Mouse (Mus musculus) embryonic fibroblast, embryonic 13.5 days (primary cell): ENCODE data around the gene Gckr. TPM values are rescaled to one million over a fixed set of nuclear protein-coding genes. Genes with fewer than 3 reads are reported as not detected.

Experiments used
- H3K27ac ChIP-seq: 2 replicates; pipeline ENCODE4 v1.5.1; 2012; ENCODE audit warnings: low read length, control low read depth, inconsistent platforms; ENCODE audit not compliant: insufficient read depth
- H3K4me1 ChIP-seq: 2 replicates; pipeline ENCODE4 v1.6.1; 2011; ENCODE audit warnings: low read length; ENCODE audit not compliant: control insufficient read depth, insufficient read depth
- H3K4me3 ChIP-seq: 2 replicates; pipeline ENCODE4 v1.5.1; 2011; ENCODE audit warnings: mild to moderate bottlenecking, control low read depth, low read length; ENCODE audit not compliant: insufficient read depth
- CTCF ChIP-seq: IDR thresholded peaks from 2 replicates; pipeline ENCODE4 v1.5.1; 2011; ENCODE audit warnings: mild to moderate bottlenecking, control low read depth, low read length, moderate library complexity, borderline replicate concordance; ENCODE audit not compliant: insufficient read depth
- POLR2A ChIP-seq: IDR thresholded peaks from 2 replicates; pipeline ENCODE4 v1.6.1; 2011; ENCODE audit warnings: low read depth, mild to moderate bottlenecking, control low read depth, low read length, moderate library complexity
- polyA plus RNA-seq: library from polyadenylated mRNA; stranded (reverse); fragments of >200 nt; gene quantifications from 2 replicates; pipeline ENCODE4 v1.2.4, GENCODE M21; 2011; ENCODE audit warnings: low read depth; ENCODE audit not compliant: missing spikeins, insufficient read length

Gene Gckr
- polyA plus RNA-seq, 1 experiment = not detected

DNA sequence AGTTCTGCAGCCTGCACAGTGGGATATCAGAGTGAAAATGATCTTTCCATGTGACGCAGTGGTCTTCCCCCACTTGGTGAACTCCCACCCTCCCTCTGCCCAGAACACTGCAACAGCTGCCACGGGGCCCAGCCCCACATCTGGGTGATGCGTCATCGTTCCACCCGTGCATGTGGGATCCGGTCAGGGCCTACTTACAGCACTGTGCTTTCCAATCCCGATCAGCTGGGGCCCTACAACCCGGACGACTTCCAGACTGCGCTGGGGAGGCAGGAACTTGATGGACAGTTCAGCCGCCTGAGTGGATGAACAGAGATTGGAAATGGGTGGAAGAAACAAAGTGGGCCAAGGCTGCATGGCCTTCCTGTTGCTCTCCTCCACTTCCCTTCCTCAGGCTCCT lies 39.6 kb upstream of the Gckr start:
- Histone ChIP-seq H3K4me1 (no peaks in the 10 kb centered on the region), H3K4me3 (no peak overlapping the region), H3K27ac (no peak overlapping the region)
- TF ChIP-seq POLR2A (no peak), CTCF (no peak)

DNA sequence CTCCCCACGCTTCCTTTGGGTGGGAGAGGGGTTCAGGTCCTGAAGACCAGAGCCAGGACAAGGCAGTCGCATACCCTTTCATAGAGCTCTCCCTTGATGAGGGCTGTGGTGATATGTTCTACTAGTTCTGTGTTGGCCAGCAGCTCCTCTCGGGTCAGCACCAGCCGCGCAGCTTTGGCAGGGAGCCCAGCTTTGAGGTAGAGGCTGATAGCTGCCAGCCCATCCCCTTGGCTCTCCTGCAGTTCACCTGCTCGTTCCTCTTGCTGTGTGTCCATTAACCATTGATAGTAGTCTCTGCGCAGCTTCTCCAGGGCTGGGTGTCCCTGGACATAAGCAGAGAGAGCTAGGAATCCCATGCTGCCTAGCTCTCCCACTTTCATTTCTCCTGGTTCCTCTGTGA lies 31.1 kb upstream of the Gckr start:
- no peaks in the 10 kb centered on the region for H3K4me1 ChIP-seq

DNA sequence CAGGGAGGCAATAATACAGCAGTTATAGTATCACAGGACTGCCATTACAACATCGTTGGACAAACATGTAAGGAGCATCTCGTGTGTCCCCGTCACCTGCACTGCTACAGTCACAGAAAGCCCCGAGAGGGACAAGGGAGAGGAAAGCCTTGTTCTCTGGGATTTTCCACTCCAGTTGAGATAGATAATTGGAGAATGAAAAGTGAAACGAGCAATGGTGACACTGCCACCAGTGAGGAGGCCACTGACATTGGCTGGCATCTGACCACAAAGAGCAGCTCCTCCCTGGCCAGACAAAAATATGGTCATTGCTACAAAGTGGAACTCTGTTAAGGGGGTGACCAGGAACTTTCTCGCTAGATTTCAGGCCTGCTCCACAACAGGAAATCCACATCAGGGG lies 29.6 kb upstream of the Gckr start:
- no peaks in the 10 kb centered on the region for H3K4me1 ChIP-seq
- H3K4me3 ChIP-seq = no peak overlapping the region
- TF ChIP-seq CTCF (no peak), POLR2A (no peak)
- H3K27ac ChIP-seq = no peak overlapping the region

More for the DNA sequence above, 31.1 kb upstream of the Gckr start:
- TF ChIP-seq POLR2A (no peak), CTCF (no peak)
- H3K4me3 ChIP-seq = no peak overlapping the region
- no peak overlapping the region for H3K27ac ChIP-seq

DNA sequence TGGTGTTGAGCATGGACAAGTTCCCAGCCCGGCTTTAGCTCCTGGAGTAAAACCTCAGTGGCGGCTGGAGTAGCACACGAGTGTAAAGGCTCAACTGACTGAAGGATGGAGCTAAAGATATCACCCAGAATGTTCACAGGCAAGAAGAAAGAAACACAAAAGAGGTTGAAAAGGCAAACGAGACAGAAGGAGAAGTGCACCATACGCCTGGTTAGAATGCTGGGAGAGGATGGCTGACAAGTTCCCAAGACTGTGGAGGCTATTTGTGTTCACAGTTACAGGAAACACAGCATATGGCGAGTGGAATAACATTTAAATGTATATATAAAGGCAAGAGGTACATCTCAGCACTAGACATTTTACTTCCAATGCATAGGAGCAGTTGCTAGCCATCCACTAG lies 24.2 kb upstream of the Gckr start:
- TF ChIP-seq CTCF (no peak), POLR2A (no peak)
- H3K4me3 ChIP-seq = no peak overlapping the region
- H3K4me1 ChIP-seq = no peaks in the 10 kb centered on the region
- no peak overlapping the region for H3K27ac ChIP-seq

DNA sequence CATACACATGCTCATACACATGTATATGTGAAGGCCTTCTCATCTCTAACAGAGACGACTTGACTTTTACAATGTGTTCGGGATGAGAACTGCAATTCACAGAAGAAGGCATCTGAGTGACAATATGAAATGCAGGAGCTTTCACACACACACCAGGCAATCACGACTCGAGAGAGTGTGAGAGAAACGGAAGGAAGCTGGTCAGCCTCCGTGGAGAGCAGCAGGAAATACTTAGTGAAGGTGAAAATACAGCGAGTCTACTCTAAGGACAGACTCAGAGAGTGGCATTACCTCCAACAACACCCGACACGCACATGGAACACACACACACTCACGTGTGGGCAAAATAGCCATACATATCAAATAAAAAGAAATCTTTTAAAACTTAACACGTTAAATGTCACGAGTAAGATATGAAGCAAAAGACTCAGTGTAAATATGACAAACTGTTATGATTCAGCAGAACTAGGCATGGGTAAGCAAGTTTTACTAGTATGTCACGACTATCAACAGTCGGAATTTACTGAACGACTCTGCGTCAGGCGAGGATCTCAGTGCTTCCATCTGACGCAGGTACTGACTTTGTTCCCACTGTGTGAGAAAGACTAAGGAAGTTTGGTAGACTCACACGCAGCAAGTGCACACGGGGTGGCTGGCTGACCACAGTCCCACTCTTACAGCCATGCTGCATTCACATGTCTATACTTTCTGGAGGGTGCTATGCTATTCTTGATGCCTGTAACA lies 17.8 kb upstream of the Gckr start:
- no peak for TF ChIP-seq CTCF
- no peak for TF ChIP-seq POLR2A
- Histone ChIP-seq H3K27ac (no peak overlapping the region), H3K4me1 (no peaks in the 10 kb centered on the region), H3K4me3 (no peak overlapping the region)

DNA sequence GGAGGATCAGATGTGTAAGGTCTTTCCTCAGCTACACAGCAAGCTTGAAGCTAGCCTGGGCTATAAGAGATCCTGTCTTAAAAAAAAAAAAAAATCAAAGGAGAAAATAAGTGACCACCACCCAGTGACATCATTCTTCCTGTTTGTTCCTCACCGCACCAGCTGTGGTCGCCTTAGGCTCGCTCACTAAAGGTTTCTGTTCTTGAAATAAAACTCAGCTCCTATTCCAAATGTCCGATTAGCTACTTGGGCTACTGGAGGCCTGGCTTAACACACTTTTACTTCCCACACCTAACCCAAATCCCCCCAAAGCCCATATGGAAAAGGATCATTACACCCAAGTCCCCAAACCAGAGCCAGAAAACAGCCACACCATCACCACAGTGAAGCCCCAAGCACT lies 9.0 kb upstream of the Gckr start:
- H3K27ac ChIP-seq = no peak overlapping the region
- no peak overlapping the region for H3K4me3 ChIP-seq
- peaks cover 4% of the 10 kb centered on the region; the same call in 1 of the 2 replicates for H3K4me1 ChIP-seq
- no peak for TF ChIP-seq CTCF
- TF ChIP-seq POLR2A = no peak

DNA sequence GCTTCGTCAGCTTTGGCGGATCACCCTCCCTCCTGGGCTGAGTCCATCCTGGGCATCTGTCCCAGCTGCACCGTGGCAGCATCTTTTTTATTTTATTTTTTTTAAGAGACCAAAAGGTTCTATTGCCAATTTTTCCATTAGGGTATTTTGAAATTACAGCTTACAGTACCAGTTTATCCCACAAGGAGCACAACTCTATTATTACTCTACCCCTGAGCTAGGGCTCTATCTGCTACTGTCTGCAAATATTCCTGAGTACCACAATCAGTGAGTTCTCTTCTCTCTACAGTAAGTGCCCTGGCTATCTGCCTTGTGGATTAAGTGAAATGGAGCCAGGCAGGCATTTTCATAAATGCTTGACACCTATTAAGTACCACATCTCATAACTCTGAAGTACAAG lies 8.6 kb upstream of the Gckr start:
- Histone ChIP-seq H3K4me3 (no peak overlapping the region), H3K4me1 (peaks cover 4% of the 10 kb centered on the region; the same call in 1 of the 2 replicates), H3K27ac (no peak overlapping the region)
- TF ChIP-seq POLR2A (no peak), CTCF (no peak)

DNA sequence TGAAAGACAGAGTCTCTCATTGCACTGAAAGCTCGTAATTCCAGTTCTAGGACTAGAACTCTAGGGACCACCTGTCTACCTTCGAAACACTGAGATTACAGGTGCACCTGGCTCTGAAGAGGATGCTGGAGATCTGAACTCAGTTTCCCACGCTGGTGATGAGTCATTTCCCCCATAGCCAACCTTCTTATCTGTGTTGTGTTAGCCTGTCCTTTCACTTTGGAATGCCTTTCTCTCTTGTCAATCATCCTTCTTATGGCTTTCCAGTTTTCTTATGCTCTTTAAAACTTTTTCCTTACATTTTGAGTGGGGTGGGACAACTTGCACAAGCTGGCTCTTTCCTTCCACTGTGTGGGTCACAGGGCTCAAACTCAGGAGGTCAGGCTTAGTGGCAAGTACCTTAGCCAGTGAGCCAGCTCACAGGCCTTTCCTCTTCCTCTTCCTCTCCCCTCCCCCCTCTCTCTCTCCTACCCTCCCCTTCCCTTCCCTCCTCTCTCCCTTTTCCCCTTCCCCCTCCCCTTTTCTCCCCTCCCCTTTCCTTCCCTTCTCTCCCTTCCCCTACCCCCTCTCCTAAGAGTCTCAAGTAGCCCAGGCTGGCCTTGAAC lies 7.5 kb upstream of the Gckr start:
- Histone ChIP-seq H3K4me3 (peak overlapping the region; percentile 58; the same call in 1 of the 2 replicates), H3K4me1 (peaks cover 4% of the 10 kb centered on the region; the same call in 1 of the 2 replicates), H3K27ac (no peak overlapping the region)
- no peak for TF ChIP-seq POLR2A
- TF ChIP-seq CTCF = no peak

DNA sequence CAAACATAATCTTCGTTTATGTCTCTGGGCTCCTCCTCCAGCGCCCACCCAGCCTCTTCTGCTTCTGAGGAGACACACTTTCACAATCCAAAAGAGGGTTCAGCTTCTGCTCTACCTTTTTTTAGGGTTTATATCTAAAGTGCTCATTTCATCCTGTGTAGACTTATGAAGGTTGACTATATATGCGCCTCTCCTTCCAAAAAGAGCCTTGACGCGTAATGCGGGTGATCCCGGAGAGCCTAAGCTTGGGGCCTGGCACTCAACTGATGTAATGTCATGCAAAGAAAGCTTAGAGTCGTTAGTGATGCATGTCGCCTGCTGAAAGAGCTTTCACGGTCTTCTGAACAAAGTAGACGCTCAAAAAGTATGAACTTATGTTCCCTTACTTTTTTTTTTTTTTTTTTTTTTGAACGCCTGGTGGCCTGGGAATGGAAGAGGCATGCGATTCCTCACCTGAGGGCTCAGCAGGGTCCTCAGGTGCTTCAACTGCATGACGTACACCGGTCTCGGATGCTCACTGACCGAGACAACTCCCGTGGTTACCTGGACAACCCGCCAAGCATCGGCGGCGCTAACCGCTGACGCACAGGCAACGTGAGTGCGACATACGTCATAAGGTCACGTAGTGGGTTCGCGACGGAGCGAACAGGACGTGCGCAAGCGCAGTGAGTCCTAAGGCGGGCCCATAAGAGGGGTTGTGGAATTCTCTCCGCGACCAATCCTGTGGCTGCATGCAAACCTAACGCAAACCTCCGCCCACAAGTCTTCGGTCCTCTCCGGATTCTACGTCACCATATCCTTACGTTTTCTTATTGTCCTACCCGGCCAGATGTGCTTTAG lies 6.5 kb upstream of the Gckr start, which contains the start of gene Ift172:
Gene Ift172, minus strand, starts transcription at position 596 of the 840 bp plus-strand sequence.
- TF ChIP-seq CTCF = no peak
- no peak; the same call in 1 of the 2 replicates for TF ChIP-seq POLR2A
- peak within 1 kb of the TSS; percentile 43 for H3K27ac ChIP-seq

More for the DNA sequence above, 6.5 kb upstream of the Gckr start, which contains the start of gene Ift172:
- peaks cover 4% of the 10 kb centered on the region; the same call in 1 of the 2 replicates for H3K4me1 ChIP-seq
- H3K4me3 ChIP-seq = peak within 1 kb of the TSS; percentile 58
